Mouse (Mus musculus) kidney, embryonic 16.5 days (tissue): ENCODE measurements at regions not wholly inside any gene's neighbourhood (a gene's known extent, or its start where the extent isn't known, plus 50 kb on each side); places are given as distances from the start of the nearest gene placed in this dataset.
A peak's percentile ranks its signal among the peaks of the same experiment; 100 is the strongest.
"Not testable (repeated sequence)": the region's sequence is repeated elsewhere in the genome, so short reads cannot be mapped to it uniquely, and the experiment has no call there.

Experiments used
- ATAC-seq: fragments of 200-750 bp; cut with Nextera tagmentation; 2 replicates; pipeline ENCODE4 v1.8.0; 2017; ENCODE audit warnings: moderate TSS enrichment; ENCODE audit not compliant: low FRiP score, low TSS enrichment
- H3K27ac ChIP-seq: fragments of 300-500 bp; sonication (generic); 2 replicates; pipeline ENCODE4 v1.5.1; 2014; ENCODE audit warnings: low read length
- H3K27me3 ChIP-seq: fragments of 300-500 bp; sonication (generic); 2 replicates; pipeline ENCODE4 v1.6.1; 2014; ENCODE audit warnings: low read length, control low read depth, mixed read lengths; ENCODE audit not compliant: insufficient read depth
- H3K36me3 ChIP-seq: fragments of 300-500 bp; sonication (generic); 2 replicates; pipeline ENCODE4 v1.6.1; 2014; ENCODE audit warnings: low read length, control low read depth, mixed read lengths; ENCODE audit not compliant: insufficient read depth
- H3K4me1 ChIP-seq: fragments of 300-500 bp; sonication (generic); 2 replicates; pipeline ENCODE4 v1.6.1; 2014; ENCODE audit warnings: low read length, control low read depth, mixed read lengths; ENCODE audit not compliant: insufficient read depth
- H3K4me2 ChIP-seq: fragments of 300-500 bp; sonication (generic); replicated peaks from 2 replicates; pipeline ENCODE4 v1.6.1; 2014; ENCODE audit warnings: low read depth, low read length
- H3K4me3 ChIP-seq: fragments of 300-500 bp; sonication (generic); 2 replicates; pipeline ENCODE4 v1.5.1; 2014; ENCODE audit warnings: mild to moderate bottlenecking, low read length
- H3K9ac ChIP-seq: fragments of 300-500 bp; sonication (generic); replicated peaks from 2 replicates; pipeline ENCODE4 v1.6.1; 2014; ENCODE audit warnings: low read length
- H3K9me3 ChIP-seq: fragments of 300-500 bp; sonication (generic); 2 replicates; pipeline ENCODE4 v1.6.1; 2016; ENCODE audit warnings: low read length, control low read depth
- WGBS: fragments of 180-500 bp; shearing (Covaris S2); extraction: QIAGEN DNeasy Blood & Tissue Kit; methylation state at CpG from one replicate; pipeline ENCODE4 v1.1.7; 2014; 5-methylcytosine and 5-hydroxymethylcytosine counted together

- not testable (repeated sequence) for H3K4me2 ChIP-seq, H3K4me1 ChIP-seq, ATAC-seq, H3K4me3 ChIP-seq, H3K9ac ChIP-seq, H3K36me3 ChIP-seq, H3K27ac ChIP-seq, H3K27me3 ChIP-seq, H3K9me3 ChIP-seq
- WGBS, result 74% methylated on average over 2 of the region's 2 CpGs
Measured at GRCm38 (mm10) chr6:18566934-18567333, 52.3 kb upstream of the Cttnbp2 start.

GRCm38 (mm10) chr6:18569221-18569620 lies 54.6 kb upstream of the Cttnbp2 start:
- no peak overlapping the region for H3K4me2 ChIP-seq

GRCm38 (mm10) chr6:18578501-18578900 lies 63.9 kb upstream of the Cttnbp2 start:
- Histone ChIP-seq H3K27ac (no peak overlapping the region), H3K36me3 (no peaks in the 10 kb centered on the region), H3K9me3 (no peaks in the 10 kb centered on the region), H3K4me3 (no peak overlapping the region), H3K9ac (no peak overlapping the region), H3K4me1 (no peaks in the 10 kb centered on the region), H3K4me2 (no peak overlapping the region), H3K27me3 (no peaks in the 10 kb centered on the region)
- ATAC-seq, result no peak

More at GRCm38 (mm10) chr6:18569221-18569620, 54.6 kb upstream of the Cttnbp2 start:
- Histone ChIP-seq H3K9me3 (peaks cover 2% of the 10 kb centered on the region; the same call in 1 of the 2 replicates), H3K4me1 (no peaks in the 10 kb centered on the region), H3K27me3 (no peaks in the 10 kb centered on the region), H3K4me3 (no peak overlapping the region), H3K9ac (no peak overlapping the region), H3K27ac (no peak overlapping the region), H3K36me3 (no peaks in the 10 kb centered on the region)
- WGBS, result 86% methylated on average over 2 of the region's 2 CpGs
- ATAC-seq, result no peak

- ATAC-seq, result no peak
- H3K9me3 ChIP-seq, result no peaks in the 10 kb centered on the region
- no peaks in the 10 kb centered on the region for H3K4me1 ChIP-seq
- no peak overlapping the region for H3K9ac ChIP-seq
- no peak overlapping the region for H3K4me2 ChIP-seq
- H3K27ac ChIP-seq, result no peak overlapping the region
- H3K36me3 ChIP-seq, result no peaks in the 10 kb centered on the region
- H3K27me3 ChIP-seq, result no peaks in the 10 kb centered on the region
- no peak overlapping the region for H3K4me3 ChIP-seq
Measured at GRCm38 (mm10) chr6:18589436-18589835, 74.8 kb upstream of the Cttnbp2 start.

GRCm38 (mm10) chr6:18596680-18597079 lies 82.0 kb upstream of the Cttnbp2 start:
- Histone ChIP-seq H3K27ac (no peak overlapping the region), H3K4me1 (no peaks in the 10 kb centered on the region), H3K9me3 (no peaks in the 10 kb centered on the region), H3K4me2 (no peak overlapping the region), H3K27me3 (no peaks in the 10 kb centered on the region), H3K36me3 (no peaks in the 10 kb centered on the region), H3K4me3 (no peak overlapping the region), H3K9ac (no peak overlapping the region)
- 77% methylated on average over 5 of the region's 5 CpGs for WGBS
- no peak for ATAC-seq

- WGBS, result 58% methylated on average over 4 of the region's 4 CpGs
- no peak overlapping the region for H3K27ac ChIP-seq
- H3K9me3 ChIP-seq, result peaks cover 3% of the 10 kb centered on the region
- no peaks in the 10 kb centered on the region for H3K36me3 ChIP-seq
- no peak overlapping the region for H3K4me2 ChIP-seq
- H3K4me1 ChIP-seq, result 0 out of 2 replicates have a peak, but pooled peaks cover 3% of the 10 kb centered on the region
- ATAC-seq, result no peak
- no peak overlapping the region for H3K4me3 ChIP-seq
- no peak overlapping the region for H3K9ac ChIP-seq
- H3K27me3 ChIP-seq, result no peaks in the 10 kb centered on the region
Measured at GRCm38 (mm10) chr6:18599626-18600025, 85.0 kb upstream of the Cttnbp2 start.

GRCm38 (mm10) chr6:18601926-18602325 lies 87.3 kb upstream of the Cttnbp2 start:
- Histone ChIP-seq H3K4me3 (no peak overlapping the region), H3K9me3 (peaks cover 6% of the 10 kb centered on the region), H3K27me3 (no peaks in the 10 kb centered on the region), H3K36me3 (no peaks in the 10 kb centered on the region), H3K4me2 (no peak overlapping the region), H3K27ac (no peak overlapping the region), H3K4me1 (0 out of 2 replicates have a peak, but pooled peaks cover 3% of the 10 kb centered on the region), H3K9ac (no peak overlapping the region)
- peak; percentile 96 for ATAC-seq
- 31% methylated on average over 7 of the region's 7 CpGs for WGBS

GRCm38 (mm10) chr6:18621372-18622262 lies 107.0 kb upstream of the Cttnbp2 start:
- 79% methylated on average over 6 of the region's 6 CpGs for whole genome bisulfite sequencing
- H3K9ac ChIP-seq, result no peak overlapping the region
- H3K4me3 ChIP-seq, result no peak overlapping the region
- no peaks in the 10 kb centered on the region for H3K36me3 ChIP-seq
- no peak overlapping the region for H3K27ac ChIP-seq
- H3K27me3 ChIP-seq, result no peaks in the 10 kb centered on the region
- no peak overlapping the region for H3K4me2 ChIP-seq
- H3K9me3 ChIP-seq, result no peaks in the 10 kb centered on the region
- H3K4me1 ChIP-seq, result no peaks in the 10 kb centered on the region
- no peak for ATAC-seq

- Histone ChIP-seq H3K9me3 (no peaks in the 10 kb centered on the region), H3K27ac (no peak overlapping the region), H3K9ac (no peak overlapping the region), H3K36me3 (no peaks in the 10 kb centered on the region), H3K27me3 (no peaks in the 10 kb centered on the region), H3K4me3 (no peak overlapping the region), H3K4me1 (no peaks in the 10 kb centered on the region), H3K4me2 (no peak overlapping the region)
- 59% methylated on average over 1 of the region's 1 CpGs for WGBS
- no peak for ATAC-seq
Measured at GRCm38 (mm10) chr6:18628591-18628990, 113.9 kb upstream of the Cttnbp2 start.

GRCm38 (mm10) chr6:18633540-18634200 lies 119.0 kb upstream of the Cttnbp2 start:
- Histone ChIP-seq H3K9ac (no peak overlapping the region), H3K27me3 (no peaks in the 10 kb centered on the region), H3K4me1 (no peaks in the 10 kb centered on the region), H3K27ac (no peak overlapping the region), H3K36me3 (no peaks in the 10 kb centered on the region), H3K4me3 (no peak overlapping the region), H3K4me2 (no peak overlapping the region), H3K9me3 (0 out of 2 replicates have a peak, but pooled peaks cover 2% of the 10 kb centered on the region)
- ATAC-seq, result no peak
- WGBS, result 85% methylated on average over 2 of the region's 2 CpGs
